Mouse (Mus musculus) ES-Bruce4 (cell line): ENCODE data around the gene Chrnb4. TPM values are rescaled to one million over a fixed set of nuclear protein-coding genes. Genes with fewer than 3 reads are reported as not detected.
A peak's percentile ranks its signal among the peaks of the same experiment; 100 is the strongest.

Experiments
- H3K27ac ChIP-seq: 2 replicates; pipeline ENCODE4 v1.5.1; 2012; ENCODE audit warnings: low read length, inconsistent platforms; ENCODE audit not compliant: insufficient read depth
- H3K27me3 ChIP-seq: 2 replicates; pipeline ENCODE4 v1.6.1; 2012; ENCODE audit warnings: mild to moderate bottlenecking, low read length, inconsistent platforms; ENCODE audit not compliant: control insufficient read depth, poor library complexity, insufficient read depth, severe bottlenecking
- H3K36me3 ChIP-seq: 2 replicates; pipeline ENCODE4 v1.6.1; 2012; ENCODE audit warnings: inconsistent platforms, mild to moderate bottlenecking, low read length, moderate library complexity; ENCODE audit not compliant: control insufficient read depth, poor library complexity, insufficient read depth, severe bottlenecking
- H3K4me1 ChIP-seq: one replicate; pipeline ENCODE4 v1.8.1; 2011; ENCODE audit warnings: low read length; ENCODE audit not compliant: control insufficient read depth, insufficient read depth
- H3K4me3 ChIP-seq: 2 replicates; pipeline ENCODE4 v1.5.1; 2011; ENCODE audit warnings: low read depth, mild to moderate bottlenecking, low read length
- H3K9ac ChIP-seq: 2 replicates; pipeline ENCODE4 v1.6.1; 2012; ENCODE audit warnings: low read depth, mild to moderate bottlenecking, inconsistent platforms; ENCODE audit not compliant: poor library complexity, severe bottlenecking
- H3K9me3 ChIP-seq: replicated peaks from 2 replicates; pipeline ENCODE4 v1.6.1; 2012; ENCODE audit warnings: mild to moderate bottlenecking, low read length, inconsistent platforms; ENCODE audit not compliant: control insufficient read depth, poor library complexity, insufficient read depth, severe bottlenecking
- CTCF ChIP-seq: IDR thresholded peaks from one replicate; pipeline ENCODE4 v1.8.1; 2011; ENCODE audit warnings: low read depth, low read length
- EP300 ChIP-seq: IDR thresholded peaks from 2 replicates; pipeline ENCODE4 v1.6.1; 2011; ENCODE audit warnings: low read depth, low read length; ENCODE audit not compliant: insufficient read depth
- POLR2A ChIP-seq: IDR thresholded peaks from one replicate; pipeline ENCODE4 v1.8.1; 2011; ENCODE audit warnings: low read length; ENCODE audit not compliant: insufficient read depth
- polyA plus RNA-seq: library from polyadenylated mRNA; stranded (reverse); fragments of >200 nt; gene quantifications from 2 replicates; pipeline ENCODE4 v1.2.4, GENCODE M21; 2011; ENCODE audit warnings: low read depth; ENCODE audit not compliant: missing spikeins, insufficient read depth, insufficient read length

Chrnb4 gene
- polyA plus RNA-seq, 1 experiment: 0.79 TPM

GRCm38 (mm10) chr9:55026275-55026663 is 22.3 kb downstream of the Chrnb4 start, which contains the start of gene Chrna3:
Gene Chrna3 (minus strand): TSS chr9:55026562.
- no peak for TF ChIP-seq POLR2A
- TF ChIP-seq CTCF: no peak
- TF ChIP-seq EP300: no peak
- Histone ChIP-seq H3K9me3 (no peaks in the 10 kb centered on the region), H3K27ac (no peak within 1 kb of the TSS), H3K9ac (no peak within 1 kb of the TSS), H3K4me3 (peak within 1 kb of the TSS; percentile 24), H3K27me3 (peaks cover 2% of the 10 kb centered on the region; the same call in 1 of the 2 replicates), H3K4me1 (no peaks in the 10 kb centered on the region), H3K36me3 (no peaks in the 10 kb centered on the region)

DNA sequence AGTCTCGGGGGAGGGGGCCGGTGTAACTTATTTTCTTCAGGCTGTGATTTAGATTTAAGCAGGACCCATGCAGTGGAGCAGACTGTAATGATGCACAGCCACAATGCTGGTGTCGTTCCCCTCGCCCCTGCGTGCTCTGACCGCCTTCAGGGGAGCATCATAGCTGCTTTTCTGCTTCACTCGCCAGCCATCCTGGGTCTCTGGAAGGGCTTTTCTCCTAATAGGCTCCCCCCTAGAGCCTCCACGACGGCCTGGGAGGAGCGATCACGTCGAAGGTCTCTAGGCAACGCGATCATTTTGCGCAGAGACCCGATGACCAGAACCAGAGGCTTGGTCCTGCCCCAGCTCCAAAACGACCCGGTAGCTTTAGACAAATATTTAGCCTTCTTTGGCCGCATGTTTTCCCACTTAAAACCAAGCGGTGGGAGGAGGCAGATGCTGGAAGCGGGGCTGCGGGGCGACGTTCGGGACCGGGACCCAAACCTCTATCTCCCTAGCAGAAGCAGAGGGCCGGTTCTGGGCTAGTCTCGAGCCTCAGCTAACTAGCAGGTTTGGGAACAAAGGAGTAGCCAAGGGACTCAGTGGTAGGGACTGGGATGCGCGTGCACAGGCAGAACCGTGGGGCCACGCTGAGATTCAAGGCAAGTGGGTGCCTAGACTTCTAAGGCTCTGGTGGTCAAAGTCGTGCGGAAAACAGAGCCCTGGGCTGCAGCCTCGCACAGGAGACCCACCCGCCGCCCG is 22.9 kb downstream of the Chrnb4 start:
- Histone ChIP-seq H3K4me3 (peak overlapping the region; percentile 10), H3K4me1 (no peaks in the 10 kb centered on the region), H3K27me3 (peaks cover 2% of the 10 kb centered on the region; the same call in 1 of the 2 replicates), H3K9me3 (no peaks in the 10 kb centered on the region), H3K9ac (no peak overlapping the region), H3K27ac (no peak overlapping the region), H3K36me3 (no peaks in the 10 kb centered on the region)
- TF ChIP-seq EP300 (no peak), CTCF (no peak), POLR2A (no peak)

DNA sequence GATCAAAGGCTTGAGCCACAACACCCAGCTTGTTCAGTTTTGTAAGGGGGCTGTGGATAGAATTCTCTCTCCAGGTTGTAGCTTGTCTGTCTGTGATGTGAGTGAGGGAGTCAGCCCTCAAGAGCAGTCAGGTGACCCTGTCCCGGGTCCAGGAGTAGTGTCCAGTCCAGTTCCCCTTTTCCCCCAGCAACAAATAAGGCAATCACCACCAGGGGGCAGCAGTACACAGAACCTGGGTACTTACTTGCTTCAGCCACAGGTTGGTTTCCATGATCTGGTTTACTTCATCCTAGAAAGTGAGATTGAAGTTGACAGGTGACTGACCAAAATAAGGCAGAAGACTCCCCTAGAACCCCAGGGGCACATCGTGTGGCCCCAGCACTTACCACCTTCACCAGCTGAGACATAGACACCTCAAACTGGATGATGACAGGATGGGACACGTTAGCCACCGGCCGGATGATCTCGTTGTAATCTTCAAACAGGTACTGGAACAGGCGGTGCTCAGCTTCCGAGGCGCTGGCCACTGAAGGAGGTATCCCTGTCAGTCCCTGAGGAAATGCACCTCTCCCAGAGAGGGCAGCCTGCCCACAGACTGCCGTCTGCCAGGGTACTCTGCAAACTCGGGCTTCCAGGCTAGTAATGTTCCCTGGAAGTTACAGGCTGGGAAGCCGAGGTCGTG is 24.5 kb downstream of the Chrnb4 start:
- Histone ChIP-seq H3K9ac (no peak overlapping the region), H3K4me1 (no peaks in the 10 kb centered on the region), H3K27me3 (peaks cover 2% of the 10 kb centered on the region; the same call in 1 of the 2 replicates), H3K36me3 (no peaks in the 10 kb centered on the region), H3K9me3 (no peaks in the 10 kb centered on the region), H3K4me3 (no peak overlapping the region), H3K27ac (no peak overlapping the region)
- no peak for TF ChIP-seq EP300
- peak; percentile 62 for TF ChIP-seq CTCF
- no peak for TF ChIP-seq POLR2A

DNA sequence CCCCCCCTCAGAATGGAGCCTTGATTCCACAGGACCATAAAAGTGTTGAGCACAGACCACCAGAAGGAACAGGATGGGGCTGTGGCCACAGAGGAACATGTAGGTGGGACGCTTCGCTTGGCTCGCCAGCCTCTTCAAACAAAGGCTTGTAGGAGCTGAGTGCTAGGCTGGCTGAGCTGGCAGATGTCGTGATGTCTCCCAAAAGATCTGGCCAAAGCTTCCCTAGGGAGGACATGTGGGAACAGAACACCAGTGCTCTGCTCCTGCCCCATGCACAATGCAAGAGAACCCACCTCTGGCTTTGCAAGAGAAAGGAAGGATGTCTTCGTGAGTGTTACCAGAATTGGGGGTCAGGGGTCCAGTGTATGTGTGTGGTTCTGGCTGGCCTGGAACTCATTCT is 25.3 kb downstream of the Chrnb4 start:
- H3K27me3 ChIP-seq: peaks cover 2% of the 10 kb centered on the region; the same call in 1 of the 2 replicates

GRCm38 (mm10) chr9:55016926-55017325 is 31.7 kb downstream of the Chrnb4 start:
- H3K27me3 ChIP-seq: no peaks in the 10 kb centered on the region
- no peaks in the 10 kb centered on the region for H3K4me1 ChIP-seq
- TF ChIP-seq CTCF (no peak), POLR2A (no peak), EP300 (no peak)
- H3K9ac ChIP-seq: no peak overlapping the region
- no peak overlapping the region for H3K4me3 ChIP-seq
- no peak overlapping the region for H3K27ac ChIP-seq
- no peaks in the 10 kb centered on the region for H3K36me3 ChIP-seq
- H3K9me3 ChIP-seq: no peaks in the 10 kb centered on the region

More for the DNA sequence above, 25.3 kb downstream of the Chrnb4 start:
- H3K27ac ChIP-seq: no peak overlapping the region
- no peak for TF ChIP-seq POLR2A
- no peaks in the 10 kb centered on the region for H3K9me3 ChIP-seq
- no peaks in the 10 kb centered on the region for H3K4me1 ChIP-seq
- no peak overlapping the region for H3K4me3 ChIP-seq
- no peak overlapping the region for H3K9ac ChIP-seq
- no peaks in the 10 kb centered on the region for H3K36me3 ChIP-seq

DNA sequence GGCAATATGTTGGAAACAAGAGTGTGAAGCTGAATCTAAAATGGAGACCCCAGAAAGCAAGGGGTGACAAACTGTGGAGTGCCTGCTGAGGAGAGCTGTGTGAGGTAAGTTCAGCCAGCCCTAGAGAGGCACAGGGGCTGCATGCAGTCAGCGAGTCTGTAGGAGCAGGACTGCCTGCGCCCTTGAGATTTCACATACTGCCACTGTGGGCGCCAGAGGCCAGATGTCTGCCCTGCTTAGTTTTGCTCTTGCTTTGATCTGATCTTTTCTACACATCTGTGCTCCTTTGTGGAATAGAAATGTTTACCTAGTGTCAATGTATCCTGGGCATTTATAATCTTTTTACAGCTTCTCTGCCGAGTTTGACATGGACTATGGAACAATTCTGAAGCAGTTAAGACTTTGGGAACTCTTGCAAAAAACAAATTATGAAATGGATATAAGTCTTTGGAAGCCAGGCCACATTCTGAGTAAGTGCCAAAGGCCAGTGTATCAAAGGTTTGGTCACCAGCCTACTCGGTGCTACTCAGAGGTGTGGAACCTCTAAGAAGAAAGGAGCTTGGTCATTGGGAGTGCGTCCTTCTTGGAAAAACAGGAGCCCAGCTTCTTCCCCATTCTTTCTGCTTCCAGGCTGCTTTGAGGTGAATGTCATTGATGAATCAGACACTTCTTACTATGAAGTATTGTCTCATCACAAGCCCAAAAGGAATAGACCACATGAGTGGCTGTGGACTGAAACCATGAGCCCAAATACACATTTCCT is 37.8 kb downstream of the Chrnb4 start:
- TF ChIP-seq EP300: no peak

More for the DNA sequence above, 37.8 kb downstream of the Chrnb4 start:
- H3K9ac ChIP-seq: no peak overlapping the region
- H3K9me3 ChIP-seq: no peaks in the 10 kb centered on the region
- H3K36me3 ChIP-seq: no peaks in the 10 kb centered on the region
- H3K4me3 ChIP-seq: no peak overlapping the region
- no peaks in the 10 kb centered on the region for H3K27me3 ChIP-seq
- no peak overlapping the region for H3K27ac ChIP-seq
- H3K4me1 ChIP-seq: no peaks in the 10 kb centered on the region
